In genomic region chr13:37332779-37333543, GRCm38 (mm10) we compare ENCODE assay signal across 19 mouse cellular contexts. TPM values are rescaled to one million over a fixed set of nuclear protein-coding genes. Genes with fewer than 3 reads are reported as not detected.
DNase-seq lines count a peak whose midpoint lies in the region; ATAC-seq and TF ChIP-seq lines count a peak whose summit lies in the region.
"Had no signal": no experiment of that assay in that cellular context is flagged by ENCODE, and none has a peak within 500 bp of the region (broad histone marks: within the 10 kb centered on the region; RNA-seq: fewer than 3 reads in every experiment).

No protein-coding gene starts in this region.

- no peaks in the 10 kb centered on the region for H3K36me3 ChIP-seq in CH12.LX (replicated peaks in 1 of 2; ENCODE audit: control insufficient read depth in 1 of 2, insufficient read depth in 1 of 2, low read length in 1 of 2)
- H3K36me3 ChIP-seq: forebrain, embryonic 12.5 days; liver, embryonic 15.5 days; neural tube, embryonic 15.5 days had no signal

- TF ChIP-seq EP300 in CH12.LX (IDR thresholded peaks at IDR 0.05; ENCODE audit: low read length): peak; percentile 75; the same call in 1 of the 2 replicates

- TF ChIP-seq CTCF in layer of hippocampus, adult 2 months (conservative IDR thresholded peaks at IDR 0.05): no peak
- TF ChIP-seq CTCF in CH12.LX (conservative IDR thresholded peaks at IDR 0.05 in 1 of 2, IDR thresholded peaks at IDR 0.05 in 1 of 2; ENCODE audit: low read depth in 2 of 2, low read length in 2 of 2): no peak

- no peak overlapping the region for H3K4me3 ChIP-seq in layer of hippocampus, adult 2 months
- no peak overlapping the region for H3K4me3 ChIP-seq in CH12.LX (replicated peaks in 1 of 3; ENCODE audit: low read depth in 2 of 3, low read length in 2 of 3, poor library complexity in 1 of 3)
- H3K4me3 ChIP-seq: forebrain, embryonic 12.5 days; liver, embryonic 15.5 days; neural tube, embryonic 15.5 days had no signal

- no peaks in the 10 kb centered on the region for H3K9me3 ChIP-seq in CH12.LX (replicated peaks; ENCODE audit: low read length)
- H3K9me3 ChIP-seq: forebrain, embryonic 12.5 days; liver, embryonic 15.5 days; neural tube, embryonic 15.5 days had no signal

- dilution Hi-C loops in CH12.LX (cut with MboI; ENCODE audit: extremely low pct_ligation_motif_present, extremely low pct_unique_long_range_greater_than_20kb, low sequenced_read_pairs): no loop called here

- peak overlapping the region; percentile 72 for H3K27ac ChIP-seq in layer of hippocampus, adult 2 months
- peak overlapping the region; percentile 62 for H3K27ac ChIP-seq in CH12.LX (ENCODE audit: insufficient read depth, low read depth)
- H3K27ac ChIP-seq: forebrain, embryonic 12.5 days; neural tube, embryonic 15.5 days had no signal

- no peak for DNase-seq in layer of hippocampus, adult 2 months (ENCODE audit: low spot score in 2 of 2)
- DNase-seq in layer of hippocampus, adult 11-12 months (ENCODE audit: low spot score): no peak
- DNase-seq in CH12.LX (ENCODE audit: extremely low read depth) (no peak), liver (no peak)
- DNase-seq in lung, postnatal 36 days: peak; percentile 67
- DNase-seq in frontal cortex, postnatal 25 days (ENCODE audit: low spot score in 2 of 2): no peak
- DNase-seq: adrenal gland, postnatal 25 days; cerebellum, adult 8-10 months; gastrocnemius, postnatal 14 days; kidney, adult 8-10 months; kidney, postnatal 25 days; right cerebral cortex, postnatal 14 days; spleen, adult 18-20 months had no signal

- no peaks in the 10 kb centered on the region for H3K79me2 ChIP-seq in CH12.LX (replicated peaks; ENCODE audit: control insufficient read depth, extremely low read depth, insufficient read depth, poor library complexity, severe bottlenecking)

- peak overlapping the region; percentile 15; the same call in 1 of the 2 replicates for H3K4me2 ChIP-seq in CH12.LX (ENCODE audit: insufficient read depth, low read depth, poor library complexity, severe bottlenecking)
- H3K4me2 ChIP-seq: forebrain, embryonic 12.5 days; liver, embryonic 15.5 days; neural tube, embryonic 15.5 days had no signal

- peak overlapping the region; percentile 26; the same call in 1 of the 2 replicates for H3K9ac ChIP-seq in CH12.LX (ENCODE audit: insufficient read depth, low read depth)
- H3K9ac ChIP-seq: forebrain, embryonic 12.5 days; liver, embryonic 15.5 days; neural tube, embryonic 15.5 days had no signal

- TF ChIP-seq RAD21 in CH12.LX (IDR thresholded peaks at IDR 0.05; ENCODE audit: low read depth, low read length): no peak

- no peaks in the 10 kb centered on the region for H3K27me3 ChIP-seq in CH12.LX (replicated peaks)
- H3K27me3 ChIP-seq: forebrain, embryonic 12.5 days; liver, embryonic 15.5 days; neural tube, embryonic 15.5 days had no signal

- in situ Hi-C loops in CH12.LX (cut with MboI; ENCODE audit: low pct_ligation_motif_present, low pct_unique_long_range_greater_than_20kb, low sequenced_read_pairs): no loop called here

- peaks cover 17 to 55% of the 10 kb centered on the region in 2 experiments for H3K4me1 ChIP-seq in CH12.LX (ENCODE audit: control insufficient read depth in 1 of 2, insufficient read depth in 2 of 2)
- H3K4me1 ChIP-seq: forebrain, embryonic 12.5 days; liver, embryonic 15.5 days; neural tube, embryonic 15.5 days had no signal

- ATAC-seq in common myeloid progenitor, adult 5-6 weeks (replicated peaks; ENCODE audit: low read depth, poor library complexity, severe bottlenecking): 0 out of 2 replicates have a peak, but pooled peaks have one; percentile 13
- ATAC-seq: midbrain, embryonic 16.5 days had no signal

- 0 out of 2 replicates have a peak, but pooled peaks have one; percentile 20 for TF ChIP-seq POLR2A in CH12.LX (IDR thresholded peaks at IDR 0.05; ENCODE audit: low read depth, low read length)

TF ChIP-seq in CH12.LX, 34 proteins besides CTCF, POLR2A, EP300 and RAD21:
- TF ChIP-seq USF2 (conservative IDR thresholded peaks at IDR 0.05; ENCODE audit: low read depth, low read length) (no peak), ZC3H11A (IDR thresholded peaks at IDR 0.05; ENCODE audit: low read depth, low read length) (no peak), GABPA (IDR thresholded peaks at IDR 0.05; ENCODE audit: insufficient replicate concordance, low read depth, low read length) (no peak), TCF12 (IDR thresholded peaks at IDR 0.05; ENCODE audit: low read depth, low read length) (peak; percentile 60), MAZ (IDR thresholded peaks at IDR 0.05; ENCODE audit: low read depth, low read length) (no peak), KAT2A (IDR thresholded peaks at IDR 0.05; ENCODE audit: insufficient replicate concordance, low read length) (no peak), BHLHE40 (IDR thresholded peaks at IDR 0.05; ENCODE audit: low read depth, low read length) (no peak), MXI1 (IDR thresholded peaks at IDR 0.05; ENCODE audit: low read depth, low read length) (no peak), ZMIZ1 (IDR thresholded peaks at IDR 0.05; ENCODE audit: low read depth, low read length) (no peak), JUND (conservative IDR thresholded peaks at IDR 0.05; ENCODE audit: low read depth, low read length) (no peak), ELF1 (IDR thresholded peaks at IDR 0.05; ENCODE audit: low read depth, low read length) (no peak), CHD2 (IDR thresholded peaks at IDR 0.05; ENCODE audit: low read length) (no peak), SIN3A (IDR thresholded peaks at IDR 0.05; ENCODE audit: low read length) (peak; percentile 47; the same call in 1 of the 2 replicates), E2F4 (IDR thresholded peaks at IDR 0.05; ENCODE audit: insufficient replicate concordance, low read depth, low read length) (no peak), NELFE (IDR thresholded peaks at IDR 0.05; ENCODE audit: low read depth, low read length) (no peak), ETS1 (conservative IDR thresholded peaks at IDR 0.05; ENCODE audit: low read depth, low read length) (no peak), RCOR1 (conservative IDR thresholded peaks at IDR 0.05; ENCODE audit: low read depth, low read length) (no peak; the same call in 1 of the 2 replicates), MAFK (IDR thresholded peaks at IDR 0.05; ENCODE audit: insufficient replicate concordance, low read length) (peak; percentile 58; the same call in 1 of the 2 replicates), TBP (conservative IDR thresholded peaks at IDR 0.05; ENCODE audit: low read depth, low read length) (no peak), IRF4 (IDR thresholded peaks at IDR 0.05; ENCODE audit: low read depth, low read length) (peak; percentile 70), JUN (IDR thresholded peaks at IDR 0.05; ENCODE audit: insufficient read depth, low read depth, low read length) (no peak), SMC3 (IDR thresholded peaks at IDR 0.05; ENCODE audit: low read depth, low read length) (no peak)

RNA-seq across cellular contexts. Expression of gene Ly86, which starts 12.0 kb away (rescaled TPM):
- total RNA-seq in layer of hippocampus, adult 2 months (2021): 1 to 10 TPM; 8.5 to 8.7 TPM
- total RNA-seq in CH12.LX (2012; rRNA removed): 172 and 242 TPM in 2 replicates
- total RNA-seq in CH12.LX (2014; rRNA removed): 374 and 427 TPM in 2 replicates
- polyA plus RNA-seq in CH12.LX (2012; ENCODE audit: insufficient read length, low read depth): 290 and 323 TPM in 2 replicates
- total RNA-seq in common myeloid progenitor, adult 5-6 weeks (2017): 104 and 113 TPM in 2 replicates
- polyA plus RNA-seq: C2C12 had no signal

Comparison
In these comparisons a context has a peak if more than half of its experiments do, and no peak if none do; other contexts are left out.
1. RNA of gene Ly86, which starts 12.0 kb away (total RNA-seq): 172 to 427 TPM in CH12.LX and 104 to 113 TPM in common myeloid progenitor, adult 5-6 weeks; 8.5 to 8.7 TPM in layer of hippocampus, adult 2 months; every median in the first group is over 10 times any median in the second.